Mouse (Mus musculus): Measurements from ENCODE around the gene Ccpg1os.

DNA sequence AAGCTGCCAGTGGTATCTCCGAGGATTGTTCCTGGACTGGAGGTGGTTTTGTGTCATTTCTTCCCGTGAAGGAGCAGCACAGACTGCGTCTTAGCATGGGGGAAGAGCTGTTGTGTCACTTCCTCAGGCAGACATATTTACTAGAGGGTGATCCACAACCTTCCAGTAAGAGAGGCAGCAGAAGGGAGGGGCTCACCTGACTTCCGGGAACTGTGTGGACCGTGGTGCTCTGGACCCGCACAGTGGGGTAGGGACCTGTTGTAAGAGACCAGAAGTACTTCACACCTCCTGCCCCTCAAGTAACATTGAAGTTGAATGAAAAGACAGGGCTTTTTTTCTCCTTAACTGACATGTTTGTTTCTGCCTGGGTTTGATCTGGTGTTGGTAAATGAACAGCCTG is 19.9 kb upstream of the Ccpg1os start:
- no peak for TF ChIP-seq POLR2A (IDR thresholded peaks at IDR 0.05; ENCODE audit: extremely low read depth, insufficient read depth, low read length)
- TF ChIP-seq CTCF (IDR thresholded peaks at IDR 0.05; ENCODE audit: extremely low read depth, insufficient read depth, low read length), result no peak

Data from cortical plate, adult 2 months (tissue).